Mouse (Mus musculus) heart, postnatal 36 days (tissue): ENCODE data around the gene Olr1. TPM values are rescaled to one million over a fixed set of nuclear protein-coding genes. Genes with fewer than 3 reads are reported as not detected.
A peak's percentile ranks its signal among the peaks of the same experiment; 100 is the strongest.
"Not testable (repeated sequence)": the region's sequence is repeated elsewhere in the genome, so short reads cannot be mapped to it uniquely, and the experiment has no call there.

Source experiments
- DNase-seq, 2 experiments: peaks; one replicate each; pipeline ENCODE4 v3.0.0; 2021 to 2022
- intact Hi-C: fragments of 180-260 bp; cut with DNase I; formaldehyde crosslinking; loops from one replicate; pipeline ENCODE4 v1.15.1; 2025
- total RNA-seq, 2 experiments: library from RNA; stranded (reverse); gene quantifications; 2 replicates each; pipeline ENCODE4 v1.2.3; 2021

Gene Olr1
- total RNA-seq, 2 experiments from 2014 or later = 0.08 to 0.16 TPM

DNA sequence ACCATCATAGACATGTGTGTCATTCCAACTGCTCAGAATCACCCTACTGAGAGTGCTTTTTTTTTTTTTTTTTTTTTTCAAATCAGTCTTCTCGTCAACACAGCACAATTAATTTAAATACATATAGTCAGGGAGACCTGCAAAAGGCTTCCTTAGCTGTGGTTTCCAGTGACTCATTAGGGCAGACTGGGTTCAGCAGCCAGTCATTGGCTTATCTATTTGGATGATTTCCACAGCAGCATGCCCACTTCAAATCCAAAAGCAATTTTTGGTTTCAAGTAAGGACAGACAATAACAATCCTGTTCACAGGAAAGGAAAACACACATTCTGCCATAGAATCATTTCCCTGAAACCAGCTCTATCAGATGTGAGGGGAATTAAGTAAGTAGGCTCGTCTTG is 7.4 kb upstream of the Olr1 start:
- DNase-seq = no peak
- intact Hi-C loops = no loop called here

DNA sequence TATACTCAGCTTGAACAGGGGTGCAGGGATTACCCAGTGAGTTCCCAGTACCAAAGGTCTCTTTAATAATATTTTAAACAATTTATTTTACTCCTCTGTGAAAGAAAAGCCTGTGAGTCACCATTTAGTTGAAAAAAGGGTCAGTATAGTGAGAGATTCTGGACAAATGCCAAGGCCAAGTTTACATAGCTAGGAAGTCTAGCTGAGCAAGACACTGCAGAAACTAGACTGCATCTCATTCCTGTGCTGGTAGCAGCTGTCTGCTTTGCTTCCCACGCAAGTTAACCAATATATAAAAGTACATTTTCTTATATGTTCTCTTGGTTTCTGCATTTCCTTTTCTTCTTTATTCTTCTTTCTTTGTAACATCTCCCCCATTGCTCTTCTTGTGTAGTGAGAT is 6.4 kb upstream of the Olr1 start:
- intact Hi-C loops = no loop called here
- no peak for DNase-seq

DNA sequence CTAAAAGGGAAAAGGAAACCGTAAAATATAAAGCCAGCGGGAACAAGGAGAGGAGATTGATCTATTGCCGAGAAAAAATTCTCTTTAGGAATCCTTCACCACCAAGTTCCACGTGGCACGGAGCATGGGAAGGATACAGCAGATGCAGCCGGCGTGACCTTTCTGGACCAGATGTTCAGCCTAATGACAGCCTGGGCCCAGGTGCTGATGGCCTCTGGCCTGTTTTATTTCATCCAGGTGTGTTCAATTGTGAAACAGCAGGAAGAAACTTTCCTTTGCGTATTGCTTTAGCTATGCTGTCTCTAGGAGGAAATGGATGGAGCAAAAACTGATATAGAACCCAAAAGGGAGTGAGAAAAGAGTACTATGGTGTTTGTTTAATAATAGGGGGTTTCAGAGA is 5.9 kb upstream of the Olr1 start:
- intact Hi-C loops = no loop called here
- no peak for DNase-seq

DNA sequence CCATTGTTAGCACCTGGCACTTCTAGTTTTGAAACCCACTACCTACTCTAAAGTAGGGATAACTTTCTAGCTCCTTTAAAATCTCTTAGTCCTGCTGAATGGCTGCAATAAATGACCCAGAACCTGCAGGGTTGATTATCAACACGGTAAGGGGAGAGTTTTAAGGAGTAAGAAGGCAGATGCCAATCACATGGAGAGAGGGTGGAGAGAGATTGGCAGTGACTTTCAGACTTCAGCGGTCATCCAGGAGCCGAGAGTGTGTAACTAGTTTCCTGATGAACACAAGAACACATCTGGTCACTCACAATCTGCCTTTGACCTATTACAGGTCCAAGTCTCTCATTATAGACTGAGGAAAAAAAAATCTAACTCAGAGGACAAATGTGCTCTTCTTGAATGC is 5.4 kb upstream of the Olr1 start, which contains the start of gene Tmem52b:
TSS of gene Tmem52b (plus strand) at position 189 of the 400 bp plus-strand sequence.
- intact Hi-C loops = no loop called here
- no peak for DNase-seq

DNA sequence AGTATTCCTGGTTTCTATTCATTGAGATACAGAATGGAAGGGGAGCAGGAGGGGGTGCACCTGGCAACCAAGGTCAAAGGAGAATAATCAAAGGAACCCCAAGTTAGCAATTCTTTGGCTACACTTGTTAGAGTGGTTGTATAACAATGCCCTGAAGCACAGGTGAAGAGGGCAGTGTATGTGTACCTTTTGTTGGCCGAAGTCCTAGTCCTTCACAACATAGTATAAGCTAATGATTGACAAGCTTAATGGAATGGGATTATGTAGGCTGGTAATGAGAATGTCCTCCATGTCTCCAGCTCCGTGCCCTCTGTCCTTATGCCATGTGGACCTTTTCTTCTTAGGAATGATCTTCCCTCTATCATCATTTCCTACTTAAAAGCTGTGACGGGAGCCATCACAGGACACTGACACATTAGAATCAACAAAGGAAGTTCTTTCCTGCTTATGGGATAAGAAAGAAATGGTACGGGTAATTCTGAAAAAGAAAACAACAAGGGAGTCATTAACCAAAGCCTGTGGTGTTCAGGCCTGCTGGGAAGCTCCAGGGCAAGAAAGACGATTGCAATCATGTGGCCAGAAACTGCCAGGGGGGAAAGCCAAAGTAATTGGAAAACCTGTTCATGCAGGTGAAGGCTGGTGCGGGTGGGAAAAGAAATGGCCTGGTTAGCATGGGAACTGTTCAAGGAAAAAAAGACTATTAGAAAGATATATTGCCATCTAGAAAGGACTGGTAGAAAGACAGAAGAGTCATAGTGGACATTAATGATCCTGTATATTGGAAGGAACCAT is 3.4 kb upstream of the Olr1 start:
- no peak for DNase-seq
- intact Hi-C loops = no loop called here

DNA sequence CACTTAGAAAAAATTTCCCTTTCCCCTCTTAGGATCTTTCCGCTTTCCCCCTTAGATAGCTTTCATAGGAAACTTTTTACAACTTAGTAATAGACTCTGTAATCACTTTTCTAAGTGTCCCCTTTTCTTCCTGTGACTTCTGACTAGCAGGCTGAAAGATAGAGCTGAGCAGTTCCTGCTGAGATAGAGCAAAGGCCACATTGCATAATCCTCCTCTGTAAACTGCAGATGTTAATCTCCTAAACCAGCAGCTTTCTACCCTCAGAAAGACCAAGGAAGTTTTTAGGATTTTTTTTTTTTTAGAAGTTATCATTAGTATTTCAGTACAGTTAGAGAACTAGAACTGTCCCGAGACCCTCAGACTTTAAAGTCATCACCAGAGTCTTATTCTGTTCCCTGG is 3.5 kb downstream of the Olr1 start:
- intact Hi-C loops = no loop called here
- no peak for DNase-seq

DNA sequence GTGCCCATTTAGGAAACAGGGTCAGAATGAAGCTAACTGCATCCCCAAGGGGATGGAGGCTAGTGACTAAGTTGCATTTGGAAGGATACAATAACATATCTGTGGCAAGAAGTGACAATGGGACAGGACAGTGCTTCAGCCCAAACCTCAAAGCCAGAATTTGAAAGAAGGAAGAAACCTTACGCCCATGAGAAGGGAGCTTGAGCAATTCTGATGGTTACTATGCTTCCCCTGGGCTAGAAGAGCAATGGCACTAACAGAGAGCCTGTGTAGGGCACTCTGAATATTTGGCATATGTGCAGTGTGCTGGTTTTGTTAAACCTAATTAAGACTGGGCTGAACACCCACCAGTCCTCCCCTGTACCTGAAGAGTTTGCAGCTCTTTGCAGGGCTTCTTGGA is 7.4 kb downstream of the Olr1 start:
- intact Hi-C loops = not testable (repeated sequence)

DNA sequence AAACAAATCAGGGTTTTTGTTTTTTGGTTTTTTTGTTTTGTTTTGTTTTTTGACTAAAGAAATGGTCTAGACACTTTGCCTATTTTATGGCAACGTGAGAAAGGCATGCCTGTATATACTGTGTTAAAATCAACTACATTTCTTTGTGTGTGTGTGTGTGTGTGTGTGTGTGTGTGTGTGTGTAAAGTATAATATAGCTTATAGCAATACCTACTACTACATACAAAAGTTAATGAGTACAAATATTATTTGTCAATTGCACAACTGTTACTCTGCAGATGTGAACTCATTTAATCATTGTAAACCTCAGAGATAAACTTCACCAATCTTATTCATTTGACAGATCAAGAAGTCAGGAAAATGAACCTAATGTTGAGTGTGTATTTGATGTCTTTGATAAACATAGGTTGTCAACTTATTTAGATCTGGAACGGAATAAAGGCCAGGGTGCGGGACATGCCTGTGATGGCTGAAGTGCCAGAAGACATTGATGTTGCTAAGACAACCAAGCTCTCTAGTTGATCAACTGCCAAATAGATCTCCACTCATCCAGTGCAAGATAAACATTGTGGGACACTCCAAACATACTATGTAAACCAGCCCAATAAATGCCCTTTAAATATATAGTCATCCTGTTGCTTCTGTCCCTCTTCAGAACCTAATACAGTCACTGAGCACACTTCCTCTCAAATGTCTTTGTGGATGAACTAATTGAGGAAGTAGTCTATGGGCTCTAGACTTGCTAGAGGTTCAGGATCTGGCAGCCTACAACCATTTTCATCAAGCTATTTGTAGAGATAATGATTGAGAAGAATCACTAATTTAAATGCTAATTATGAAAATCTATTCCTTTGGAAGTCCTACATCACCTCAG is 9.4 kb downstream of the Olr1 start:
- no peak for DNase-seq
- intact Hi-C loops = no loop called here

More for the DNA sequence above, 7.4 kb downstream of the Olr1 start:
- not testable (repeated sequence) for DNase-seq

DNA sequence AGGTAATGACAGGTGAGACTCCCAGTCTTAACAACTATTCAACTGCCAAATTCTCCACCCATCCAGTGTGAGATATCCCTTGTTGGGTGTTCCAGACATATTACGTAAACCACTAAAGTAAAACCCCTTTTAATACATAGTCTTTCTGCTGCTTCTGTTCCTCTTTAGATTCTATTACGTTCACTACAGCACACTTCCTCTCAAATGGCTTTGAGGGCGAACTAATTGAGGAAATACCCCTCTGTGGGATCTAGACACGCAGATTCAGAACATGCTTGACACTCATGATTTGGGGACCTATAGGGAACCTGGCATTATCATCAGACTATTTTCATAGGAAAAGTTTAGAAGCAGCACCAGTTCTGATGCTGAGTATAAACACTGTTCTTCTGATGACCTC is 12.0 kb downstream of the Olr1 start:
- intact Hi-C loops = no loop called here
- no peak for DNase-seq

DNA sequence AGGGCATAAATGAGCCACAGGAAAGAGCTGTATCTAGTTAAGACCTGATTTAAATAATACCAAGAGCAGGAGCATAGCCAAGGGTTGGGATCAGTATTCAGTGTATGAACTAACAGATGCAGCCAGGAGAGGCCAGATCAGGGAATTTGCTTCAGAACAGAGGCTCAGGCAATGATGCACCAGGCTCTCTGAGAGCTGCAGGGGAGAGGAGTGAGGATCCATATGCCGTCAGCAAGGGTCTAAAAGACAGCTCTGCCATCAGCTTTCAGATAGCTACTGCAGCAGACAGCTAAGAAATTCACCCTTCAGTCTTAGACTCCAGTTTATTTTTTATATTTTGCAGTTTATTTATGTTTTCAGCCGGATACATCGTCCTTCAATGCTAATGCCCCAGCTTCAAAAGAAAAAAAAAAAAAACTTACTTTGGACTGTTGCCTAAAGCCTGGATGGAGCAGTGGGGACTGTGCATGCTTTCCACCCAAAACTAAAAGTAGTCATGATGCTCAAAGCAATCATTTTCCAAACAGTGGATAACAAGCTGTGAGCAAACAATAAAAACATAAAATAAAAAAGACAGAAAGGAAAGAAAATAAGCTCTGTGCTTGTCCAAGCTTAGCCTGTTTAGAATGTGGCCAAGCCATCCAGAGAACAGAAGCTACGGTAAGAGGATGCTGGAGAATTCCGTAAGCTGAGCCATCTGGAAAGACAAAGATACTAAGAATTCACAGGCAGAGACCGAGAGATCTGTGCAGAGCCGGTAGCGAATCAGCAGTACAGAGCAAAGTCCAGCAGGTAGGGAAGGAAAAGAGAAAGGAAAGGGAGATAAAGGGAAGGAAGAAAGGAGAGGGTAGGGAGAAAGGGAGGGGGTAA is 26.6 kb downstream of the Olr1 start:
- intact Hi-C loops = no loop called here
- no peak for DNase-seq

DNA sequence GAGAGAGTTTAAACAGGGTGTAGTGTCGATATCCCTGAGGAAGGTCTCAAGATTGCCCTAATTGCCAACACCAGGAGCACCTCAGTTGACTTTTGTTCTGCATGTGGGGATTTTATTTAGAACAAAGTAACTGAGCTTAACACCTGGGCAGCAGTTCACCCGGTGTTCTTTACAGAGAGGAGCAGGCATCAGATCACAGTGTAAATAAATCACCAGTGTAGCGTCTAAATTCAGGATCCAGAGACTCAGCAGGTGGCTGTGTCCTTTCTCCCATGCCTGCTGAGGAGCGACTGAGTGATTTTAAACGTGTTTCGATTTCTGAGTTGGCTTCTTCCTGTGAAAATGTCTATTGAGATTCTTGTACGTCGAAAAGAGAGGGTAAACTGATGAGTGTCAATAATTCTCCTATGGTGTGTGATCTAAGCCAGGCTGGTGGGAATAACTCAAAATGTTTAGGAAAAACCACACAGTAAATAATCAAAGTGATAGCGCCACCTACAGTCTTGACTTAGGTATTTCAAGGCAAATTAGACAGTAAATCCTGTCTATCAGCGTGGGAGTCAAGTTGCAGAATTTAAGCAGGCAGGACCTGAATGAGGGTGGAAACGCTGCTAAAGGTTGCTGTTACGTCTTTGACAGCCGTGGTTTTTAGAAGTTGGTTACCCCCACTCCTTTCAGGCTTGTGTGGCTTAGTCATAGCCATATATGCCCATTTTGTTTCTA is 30.4 kb downstream of the Olr1 start:
- DNase-seq = peak in 1 of 2 experiments; percentile 4

DNA sequence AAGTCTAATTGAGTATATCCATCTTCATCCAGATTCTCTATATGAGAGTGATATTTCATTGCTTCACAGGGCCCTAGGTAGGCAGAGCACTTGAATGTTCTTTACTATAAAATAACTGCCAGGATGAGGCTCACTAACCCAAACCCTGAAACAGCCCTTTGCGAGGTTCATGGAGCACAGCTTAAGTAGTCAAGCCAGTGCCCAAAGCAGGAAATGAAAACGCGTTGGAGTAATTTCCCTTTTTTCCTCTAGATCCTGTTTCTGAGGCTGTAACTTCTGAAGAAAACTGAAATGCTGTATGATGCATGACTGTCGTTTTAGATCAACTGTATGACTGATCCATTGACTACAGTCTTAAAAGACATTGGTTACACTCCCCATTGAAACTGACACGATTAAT is 34.3 kb downstream of the Olr1 start:
- intact Hi-C loops = no loop called here
- DNase-seq = no peak

More for the DNA sequence above, 30.4 kb downstream of the Olr1 start:
- intact Hi-C loops = loop anchor here (1.0 to 5.0 kb wide), 2 partner anchors 41 to 83 kb away; no protein-coding TSS in a partner anchor

DNA sequence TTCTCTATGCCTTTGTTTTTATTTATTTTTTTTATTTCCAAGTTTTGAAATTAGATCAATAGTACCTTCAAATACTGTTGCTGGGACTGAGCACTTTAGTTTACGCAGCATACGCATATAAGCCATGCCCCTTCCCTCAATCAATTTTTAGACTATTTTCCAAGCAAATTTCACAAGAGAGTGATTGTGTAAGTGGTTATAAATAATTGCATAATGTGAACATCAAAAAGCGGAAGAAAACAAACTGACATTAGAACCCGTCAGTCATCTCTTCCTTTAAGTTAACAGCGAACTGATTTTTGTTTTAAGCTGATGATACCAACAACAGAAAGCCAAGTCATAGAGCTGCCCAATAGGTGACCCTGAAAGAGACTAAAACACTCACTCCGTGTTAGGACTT is 35.6 kb downstream of the Olr1 start:
- intact Hi-C loops = no loop called here
- DNase-seq = no peak

DNA sequence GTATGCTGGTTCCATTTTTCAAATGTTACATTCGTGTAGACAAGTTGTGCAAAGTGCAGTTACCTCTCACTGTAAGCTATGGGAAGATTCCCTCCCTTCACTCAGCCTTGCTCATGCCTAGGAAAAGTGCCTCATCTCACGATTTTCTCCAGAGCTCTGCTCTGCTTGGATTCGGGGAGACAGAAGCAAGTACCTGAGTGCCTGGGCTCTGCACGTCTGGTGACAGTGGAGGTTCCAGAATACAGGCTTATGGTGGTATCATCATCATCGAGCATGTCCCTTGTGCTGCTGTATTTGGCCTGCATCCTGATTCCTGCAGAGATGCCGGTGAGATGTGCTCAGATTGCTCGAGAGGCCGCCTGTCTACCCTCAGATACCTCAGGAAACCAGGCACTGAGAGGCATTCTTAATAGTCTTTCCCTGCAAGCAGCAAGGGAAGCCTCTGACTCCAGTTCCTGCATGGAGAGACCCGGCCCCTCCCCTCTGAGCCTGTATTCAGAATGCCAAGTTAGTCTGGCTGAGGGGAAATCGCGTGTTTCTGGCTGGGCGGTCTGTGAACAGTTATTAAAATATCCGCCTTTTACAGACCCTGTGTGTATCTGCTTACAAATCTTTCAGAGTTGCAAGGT is 55.4 kb downstream of the Olr1 start, which contains the start of gene Clec1a:
TSS of gene Clec1a (minus strand) at position 590 of the 629 bp plus-strand sequence.
- peak; percentile 45 to 55 for DNase-seq
- intact Hi-C loops = loop anchor here (2.0 kb wide), 1 partner anchor 597 kb away; no protein-coding TSS in a partner anchor

DNA sequence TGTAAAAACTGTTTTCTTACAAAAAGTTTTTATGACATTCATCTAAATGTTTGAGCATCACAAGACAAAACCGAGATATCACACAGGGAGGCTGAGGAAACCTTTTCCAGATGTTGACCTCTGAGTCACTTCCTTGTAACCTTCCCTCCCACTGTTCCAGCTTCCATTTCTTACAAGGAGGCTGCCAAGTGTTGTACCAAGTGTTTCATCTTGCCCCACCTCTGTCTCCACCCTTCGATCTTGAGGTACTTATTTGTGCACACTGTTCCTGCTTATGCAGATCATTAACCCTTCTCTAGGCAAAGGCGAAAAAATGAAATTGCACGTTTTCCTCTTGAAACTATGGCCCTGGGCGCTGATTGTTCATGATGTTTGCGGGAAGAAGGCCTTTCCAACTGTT is 57.2 kb downstream of the Olr1 start:
- DNase-seq = no peak
- intact Hi-C loops = loop anchor here (1.0 to 10.0 kb wide), 3 partner anchors 23 to 595 kb away; no protein-coding TSS in a partner anchor

DNA sequence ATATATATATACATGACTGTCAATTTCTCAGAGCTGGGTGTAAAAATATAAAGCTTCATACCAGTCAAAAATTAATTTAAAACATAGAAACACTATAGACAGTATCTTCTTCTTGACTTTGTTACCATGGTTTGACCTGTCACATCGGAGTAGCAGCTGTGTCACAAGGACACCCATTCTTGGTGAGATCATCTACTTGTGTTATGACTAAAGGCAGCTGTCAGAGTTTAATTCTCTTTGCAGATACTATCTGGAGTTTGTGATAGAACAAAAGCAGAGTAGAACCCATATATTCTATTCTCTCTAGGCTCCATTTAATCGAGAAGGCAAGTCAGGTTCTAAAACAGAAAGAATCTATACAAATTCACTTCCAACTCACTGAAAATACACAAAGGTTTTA is 68.9 kb downstream of the Olr1 start:
- no peak for DNase-seq
- intact Hi-C loops = no loop called here

DNA sequence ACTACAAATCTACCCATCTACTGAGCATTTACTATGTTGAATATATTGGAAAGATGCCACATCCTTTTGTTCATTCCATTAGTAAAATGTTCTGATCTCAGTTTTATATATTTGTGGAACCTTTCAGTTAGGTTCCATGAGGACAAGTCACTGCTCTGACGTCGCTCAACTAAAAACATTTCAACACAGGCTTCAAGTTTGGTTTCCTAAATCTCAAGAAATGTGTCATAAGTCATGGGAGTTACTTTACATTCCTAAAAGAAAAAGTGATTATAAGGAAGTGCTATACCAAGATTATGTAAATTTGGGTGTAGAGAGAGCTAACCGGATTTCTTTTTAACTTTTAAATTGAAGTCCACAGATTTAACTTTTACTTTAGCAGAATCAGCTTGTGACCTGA is 70.9 kb downstream of the Olr1 start:
- no peak for DNase-seq
- intact Hi-C loops = no loop called here
